Mouse (Mus musculus): ENCODE results near the gene Tubal3. TPM values are rescaled to one million over a fixed set of nuclear protein-coding genes. Genes with fewer than 3 reads are reported as not detected.

Gene Tubal3
- polyA plus RNA-seq, 1 experiment, result not detected

GRCm38 (mm10) chr13:3886663-3887062 is 31.4 kb upstream of the Tubal3 start:
- TF ChIP-seq POLR2A (IDR thresholded peaks at IDR 0.05; ENCODE audit: control insufficient read depth, extremely low read depth, insufficient read depth, low read length, poor library complexity) (no peak), CTCF (IDR thresholded peaks at IDR 0.05; ENCODE audit: borderline replicate concordance, control insufficient read depth, extremely low read depth, insufficient read depth, low read length, poor library complexity) (no peak)
- no peaks in the 10 kb centered on the region for H3K4me1 ChIP-seq (replicated peaks; ENCODE audit: control insufficient read depth, insufficient read depth, low read length)
- no peak for DNase-seq
- H3K27ac ChIP-seq (ENCODE audit: control insufficient read depth, insufficient read depth, low read length), result no peak overlapping the region
- peaks cover 35% of the 10 kb centered on the region for H3K36me3 ChIP-seq (ENCODE audit: control insufficient read depth, insufficient read depth, low read length)
- H3K4me3 ChIP-seq (ENCODE audit: control insufficient read depth, insufficient read depth, low read length), result no peak overlapping the region
- 63% methylated on average over 7 of the region's 7 CpGs for WGBS
- no peaks in the 10 kb centered on the region for H3K27me3 ChIP-seq (ENCODE audit: control insufficient read depth, insufficient read depth, low read length)

- H3K4me1 ChIP-seq (replicated peaks; ENCODE audit: control insufficient read depth, insufficient read depth, low read length), result no peaks in the 10 kb centered on the region
- H3K4me3 ChIP-seq (ENCODE audit: control insufficient read depth, insufficient read depth, low read length), result no peak overlapping the region
- no peak for TF ChIP-seq POLR2A (IDR thresholded peaks at IDR 0.05; ENCODE audit: control insufficient read depth, extremely low read depth, insufficient read depth, low read length, poor library complexity)
- no peak for TF ChIP-seq CTCF (IDR thresholded peaks at IDR 0.05; ENCODE audit: borderline replicate concordance, control insufficient read depth, extremely low read depth, insufficient read depth, low read length, poor library complexity)
- peaks cover 35% of the 10 kb centered on the region for H3K36me3 ChIP-seq (ENCODE audit: control insufficient read depth, insufficient read depth, low read length)
- H3K27ac ChIP-seq (ENCODE audit: control insufficient read depth, insufficient read depth, low read length), result no peak overlapping the region
- 94% methylated on average over 3 of the region's 3 CpGs for WGBS
- DNase-seq, result no peak
- H3K27me3 ChIP-seq (ENCODE audit: control insufficient read depth, insufficient read depth, low read length), result no peaks in the 10 kb centered on the region
Measured at GRCm38 (mm10) chr13:3889111-3889510, 29.0 kb upstream of the Tubal3 start.

DNA sequence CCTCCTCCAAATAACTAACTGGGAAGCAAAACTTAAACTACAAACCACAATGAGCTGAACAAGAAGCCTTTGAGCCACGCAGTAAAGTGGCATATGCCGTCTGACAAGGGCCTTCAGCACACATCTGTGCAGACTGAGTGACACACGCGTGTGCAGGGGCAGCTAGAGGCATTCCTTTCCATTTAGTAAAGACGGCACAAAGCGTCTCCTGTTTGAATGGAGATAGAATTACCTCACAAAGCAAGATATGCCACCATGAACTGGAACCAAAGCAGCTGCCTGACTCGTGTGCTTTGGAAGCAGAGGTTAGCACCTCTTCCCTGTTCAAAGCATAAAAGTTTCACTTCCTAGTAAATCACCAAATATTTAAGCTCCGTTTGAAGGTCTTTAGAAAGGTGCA is 28.0 kb upstream of the Tubal3 start:
- TF ChIP-seq POLR2A (IDR thresholded peaks at IDR 0.05; ENCODE audit: control insufficient read depth, extremely low read depth, insufficient read depth, low read length, poor library complexity) (no peak), CTCF (IDR thresholded peaks at IDR 0.05; ENCODE audit: borderline replicate concordance, control insufficient read depth, extremely low read depth, insufficient read depth, low read length, poor library complexity) (no peak)
- Histone ChIP-seq H3K36me3 (ENCODE audit: control insufficient read depth, insufficient read depth, low read length) (peaks cover 30% of the 10 kb centered on the region), H3K4me1 (replicated peaks; ENCODE audit: control insufficient read depth, insufficient read depth, low read length) (no peaks in the 10 kb centered on the region), H3K27ac (ENCODE audit: control insufficient read depth, insufficient read depth, low read length) (no peak overlapping the region), H3K4me3 (ENCODE audit: control insufficient read depth, insufficient read depth, low read length) (no peak overlapping the region), H3K27me3 (ENCODE audit: control insufficient read depth, insufficient read depth, low read length) (no peaks in the 10 kb centered on the region)
- DNase-seq, result no peak
- 47% methylated on average over 8 of the region's 8 CpGs for WGBS

GRCm38 (mm10) chr13:3891479-3892087 is 26.5 kb upstream of the Tubal3 start:
- Histone ChIP-seq H3K4me3 (ENCODE audit: control insufficient read depth, insufficient read depth, low read length) (no peak overlapping the region), H3K27ac (ENCODE audit: control insufficient read depth, insufficient read depth, low read length) (no peak overlapping the region), H3K4me1 (replicated peaks; ENCODE audit: control insufficient read depth, insufficient read depth, low read length) (no peaks in the 10 kb centered on the region), H3K36me3 (ENCODE audit: control insufficient read depth, insufficient read depth, low read length) (peaks cover 15% of the 10 kb centered on the region), H3K27me3 (ENCODE audit: control insufficient read depth, insufficient read depth, low read length) (no peaks in the 10 kb centered on the region)
- TF ChIP-seq CTCF (IDR thresholded peaks at IDR 0.05; ENCODE audit: borderline replicate concordance, control insufficient read depth, extremely low read depth, insufficient read depth, low read length, poor library complexity), result no peak
- no peak for TF ChIP-seq POLR2A (IDR thresholded peaks at IDR 0.05; ENCODE audit: control insufficient read depth, extremely low read depth, insufficient read depth, low read length, poor library complexity)
- no peak for DNase-seq
- WGBS, result 88% methylated on average over 8 of the region's 8 CpGs

GRCm38 (mm10) chr13:3892601-3893000 is 25.5 kb upstream of the Tubal3 start:
- H3K27me3 ChIP-seq (ENCODE audit: control insufficient read depth, insufficient read depth, low read length), result no peaks in the 10 kb centered on the region
- H3K4me1 ChIP-seq (replicated peaks; ENCODE audit: control insufficient read depth, insufficient read depth, low read length), result no peaks in the 10 kb centered on the region
- H3K4me3 ChIP-seq (ENCODE audit: control insufficient read depth, insufficient read depth, low read length), result no peak overlapping the region; the same call in 1 of the 2 replicates
- WGBS, result 7% methylated on average over 7 of the region's 7 CpGs
- H3K27ac ChIP-seq (ENCODE audit: control insufficient read depth, insufficient read depth, low read length), result no peak overlapping the region
- H3K36me3 ChIP-seq (ENCODE audit: control insufficient read depth, insufficient read depth, low read length), result peaks cover 7% of the 10 kb centered on the region; the same call in 1 of the 2 replicates
- no peak for DNase-seq
- no peak for TF ChIP-seq POLR2A (IDR thresholded peaks at IDR 0.05; ENCODE audit: control insufficient read depth, extremely low read depth, insufficient read depth, low read length, poor library complexity)
- TF ChIP-seq CTCF (IDR thresholded peaks at IDR 0.05; ENCODE audit: borderline replicate concordance, control insufficient read depth, extremely low read depth, insufficient read depth, low read length, poor library complexity), result no peak

- no peaks in the 10 kb centered on the region for H3K27me3 ChIP-seq (ENCODE audit: control insufficient read depth, insufficient read depth, low read length)
- peak overlapping the region; percentile 54 for H3K4me3 ChIP-seq (ENCODE audit: control insufficient read depth, insufficient read depth, low read length)
- H3K36me3 ChIP-seq (ENCODE audit: control insufficient read depth, insufficient read depth, low read length), result peaks cover under 1% of the 10 kb centered on the region; the same call in 1 of the 2 replicates
- under 1% methylated on average over 35 of the region's 35 CpGs for WGBS
- TF ChIP-seq POLR2A (IDR thresholded peaks at IDR 0.05; ENCODE audit: control insufficient read depth, extremely low read depth, insufficient read depth, low read length, poor library complexity) (peak; percentile 92), CTCF (IDR thresholded peaks at IDR 0.05; ENCODE audit: borderline replicate concordance, control insufficient read depth, extremely low read depth, insufficient read depth, low read length, poor library complexity) (peak; percentile 59; the same call in 1 of the 2 replicates)
- H3K4me1 ChIP-seq (replicated peaks; ENCODE audit: control insufficient read depth, insufficient read depth, low read length), result no peaks in the 10 kb centered on the region
- peak; percentile 95 for DNase-seq
- no peak overlapping the region for H3K27ac ChIP-seq (ENCODE audit: control insufficient read depth, insufficient read depth, low read length)
Measured at GRCm38 (mm10) chr13:3893126-3893734, 24.8 kb upstream of the Tubal3 start.
